Mouse (Mus musculus) gastrocnemius, postnatal 4 days (tissue): ENCODE data around the gene Capn3. TPM values are rescaled to one million over a fixed set of nuclear protein-coding genes. Genes with fewer than 3 reads are reported as not detected.

Experiments
- DNase-seq, 2 experiments: peaks; one replicate each; pipeline ENCODE4 v3.0.0; 2021 to 2022; ENCODE audit warnings: low spot score in 2 of 2, mixed read lengths in 2 of 2
- long read RNA-seq, 2 experiments: library from polyadenylated mRNA; stranded (forward); transcript quantifications; one replicate each; pipeline ENCODE4 v2.0.0; 2021
- total RNA-seq, 2 experiments: library from RNA; stranded (reverse); gene quantifications; 2 replicates each; pipeline ENCODE4 v1.2.3; 2021

Gene Capn3
- total RNA-seq: 10 to 100 TPM; 79.3 to 83.4 TPM
- long read RNA-seq, experiment 1, partial matches to known transcripts: 2 of 9 reads
- long read RNA-seq, experiment 1, other reads (novel, unspliced or antisense): 7 of 9 reads
- long read RNA-seq, experiment 2, partial matches to known transcripts: 3 of 6 reads
- long read RNA-seq, experiment 2, other reads (novel, unspliced or antisense): 3 of 6 reads

- no peak for DNase-seq
Observed at GRCm38 (mm10) chr2:120455719-120456118, at the start of gene Capn3. Capn3 (plus strand) TSS chr2:120456019.

- DNase-seq: no peak
Observed at GRCm38 (mm10) chr2:120411096-120411628, 44.7 kb upstream of the Capn3 start.

- no peak for DNase-seq
Observed at GRCm38 (mm10) chr2:120414113-120414512, 41.7 kb upstream of the Capn3 start.

DNA sequence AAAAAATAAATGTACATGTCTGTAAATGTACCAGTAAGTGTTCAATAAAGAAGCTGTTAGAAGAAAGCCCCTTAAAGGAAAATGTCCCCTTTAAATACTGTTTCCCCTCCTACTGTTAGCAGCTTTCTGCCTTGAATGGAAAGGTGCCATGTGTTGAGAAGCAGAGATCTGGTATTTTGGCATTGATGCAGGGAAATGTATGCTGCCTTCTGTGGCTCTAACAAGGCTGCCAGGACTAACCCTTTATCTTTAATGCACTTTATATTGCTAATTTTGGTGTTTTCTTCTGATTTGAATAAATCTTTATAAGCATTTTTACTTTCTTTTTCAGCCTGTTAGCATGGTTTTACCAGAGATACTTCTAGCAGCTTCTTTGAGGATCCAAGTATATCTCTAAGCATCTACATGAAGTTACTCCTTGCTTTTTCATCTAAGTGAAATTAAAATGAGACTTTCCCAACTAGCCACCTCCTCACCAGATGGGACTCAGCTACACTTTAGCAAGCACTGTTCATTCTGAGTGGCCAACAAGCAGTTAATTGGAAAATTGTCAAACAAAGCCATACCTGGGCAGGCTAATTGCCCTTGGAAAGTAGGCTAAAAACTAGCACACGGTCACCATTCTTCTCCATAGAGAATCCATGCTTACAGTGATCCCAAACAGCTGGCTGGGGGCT lies 40.9 kb upstream of the Capn3 start:
- no peak for DNase-seq

- DNase-seq: no peak
Observed at GRCm38 (mm10) chr2:120424386-120424785, 31.4 kb upstream of the Capn3 start.

DNA sequence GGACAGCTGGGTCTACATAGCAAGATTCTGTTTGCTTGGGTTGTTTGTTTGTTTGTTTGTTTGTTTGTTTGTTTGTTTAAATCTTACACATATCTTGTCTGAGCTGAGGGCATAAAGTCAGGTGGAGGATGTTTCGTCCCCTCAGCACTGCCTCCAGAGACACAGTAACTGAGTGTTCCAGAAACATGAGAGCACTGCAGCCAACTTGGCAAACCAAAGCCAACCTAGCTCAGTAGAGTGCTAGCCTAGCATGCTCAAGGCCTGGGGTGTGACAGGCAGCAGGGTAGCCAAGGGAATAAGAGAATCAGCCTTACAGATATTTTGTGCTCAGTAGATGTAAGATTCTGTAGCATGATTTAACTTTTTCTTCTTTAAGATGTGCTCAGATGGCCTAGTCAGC lies 11.3 kb upstream of the Capn3 start:
- DNase-seq: no peak

GRCm38 (mm10) chr2:120446373-120446772 lies 9.4 kb upstream of the Capn3 start:
- no peak for DNase-seq

DNA sequence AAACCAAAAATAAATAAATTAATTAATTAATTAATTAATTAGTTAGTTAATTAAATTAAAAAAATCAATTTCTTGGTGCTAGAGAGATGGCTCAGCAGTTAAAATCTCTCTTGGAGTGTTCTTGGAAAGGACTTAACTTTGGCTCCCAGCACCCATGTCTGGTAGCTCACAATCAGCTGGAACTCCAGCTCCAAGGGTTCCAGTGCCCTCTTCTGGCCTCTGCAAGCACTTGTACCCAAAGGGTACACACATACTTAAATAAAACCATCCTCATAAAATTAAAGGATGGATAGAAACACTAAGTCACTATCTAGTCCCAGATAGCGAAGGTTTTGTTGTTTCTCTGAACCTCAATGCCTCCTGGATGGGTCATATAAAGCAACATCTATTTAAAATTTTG lies 8.5 kb upstream of the Capn3 start:
- no peak for DNase-seq

DNA sequence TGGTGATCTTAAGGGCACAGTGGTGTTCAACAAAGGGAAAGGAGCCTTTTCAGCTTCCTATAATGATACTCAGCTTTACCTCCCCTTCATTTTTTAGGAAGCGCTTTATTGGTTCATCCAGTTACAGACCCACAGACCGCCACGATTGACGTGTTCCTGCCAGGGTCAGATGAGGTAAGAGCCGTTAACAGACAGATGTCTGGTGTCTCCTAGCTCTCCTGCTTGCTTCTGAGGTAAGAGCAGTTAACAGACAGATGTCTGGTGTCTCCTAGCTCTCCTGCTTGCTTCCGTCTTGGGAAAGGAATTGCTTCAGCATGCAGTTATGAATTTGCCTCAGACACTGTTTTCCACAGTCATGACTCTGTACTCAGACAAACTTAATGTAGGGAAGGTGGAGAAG lies 5.1 kb upstream of the Capn3 start:
- no peak for DNase-seq

GRCm38 (mm10) chr2:120452600-120452999 lies 3.2 kb upstream of the Capn3 start:
- DNase-seq: no peak

DNA sequence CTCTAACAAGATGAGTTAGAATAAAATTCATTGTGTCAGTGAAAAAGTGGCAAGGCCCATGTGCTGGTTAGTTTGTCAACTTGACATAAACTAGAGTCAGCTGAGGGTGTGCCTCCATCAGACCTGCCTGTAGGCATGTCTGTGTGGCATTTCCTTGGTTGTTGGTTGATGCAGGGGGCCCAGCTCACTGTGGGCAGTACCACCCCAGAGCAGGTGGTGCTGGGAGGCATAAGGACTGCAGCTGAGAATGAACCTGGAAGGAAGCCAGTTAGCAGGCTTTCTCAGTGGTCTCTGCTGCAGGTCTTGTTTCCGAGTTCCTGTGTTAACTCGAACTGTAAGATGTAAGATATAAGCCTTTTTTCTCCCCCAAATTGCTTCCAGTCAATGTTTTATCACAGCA lies 832 bp upstream of the Capn3 start:
- DNase-seq: no peak

DNA sequence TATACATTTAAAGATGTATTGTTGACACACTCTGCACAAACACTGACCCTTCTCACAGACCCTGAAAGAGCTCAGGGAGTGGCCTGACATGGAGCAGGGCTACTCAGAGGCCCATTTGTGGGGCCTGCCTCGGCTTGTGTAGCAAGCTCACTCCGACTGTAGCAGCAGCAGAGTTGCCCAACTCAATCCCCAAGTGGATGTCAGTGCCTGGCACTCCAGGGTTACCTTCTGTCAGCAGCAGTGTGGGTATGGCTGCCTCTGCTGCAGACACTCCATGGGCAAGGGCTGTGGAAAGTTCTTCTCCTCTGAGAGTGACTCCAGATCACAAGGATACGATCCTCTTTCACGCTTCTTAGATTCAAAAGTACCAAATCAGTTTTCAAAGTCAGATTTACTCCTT lies 4.4 kb downstream of the Capn3 start:
- DNase-seq: no peak

- DNase-seq: no peak
Observed at GRCm38 (mm10) chr2:120463328-120463727, 7.5 kb downstream of the Capn3 start.

DNA sequence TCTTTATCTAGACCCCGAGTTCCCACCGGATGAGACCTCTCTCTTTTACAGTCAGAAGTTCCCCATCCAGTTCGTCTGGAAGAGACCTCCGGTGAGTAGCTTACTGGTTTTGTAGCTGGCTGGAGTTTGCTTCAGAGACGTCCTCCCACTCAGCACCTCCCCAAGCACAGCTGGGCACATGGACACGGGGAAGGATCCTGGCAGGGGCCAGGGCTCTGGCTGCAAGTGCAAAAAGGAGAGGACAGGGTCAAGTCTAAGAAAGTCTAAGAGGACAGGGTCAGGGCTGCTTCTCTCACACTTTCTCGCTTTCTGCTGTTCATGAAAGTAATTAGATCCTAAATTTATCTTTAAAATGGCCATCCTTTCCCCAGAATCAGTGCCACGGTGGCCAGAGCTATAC lies 8.3 kb downstream of the Capn3 start:
- no peak for DNase-seq

GRCm38 (mm10) chr2:120464732-120465396 lies 9.0 kb downstream of the Capn3 start:
- DNase-seq: no peak

DNA sequence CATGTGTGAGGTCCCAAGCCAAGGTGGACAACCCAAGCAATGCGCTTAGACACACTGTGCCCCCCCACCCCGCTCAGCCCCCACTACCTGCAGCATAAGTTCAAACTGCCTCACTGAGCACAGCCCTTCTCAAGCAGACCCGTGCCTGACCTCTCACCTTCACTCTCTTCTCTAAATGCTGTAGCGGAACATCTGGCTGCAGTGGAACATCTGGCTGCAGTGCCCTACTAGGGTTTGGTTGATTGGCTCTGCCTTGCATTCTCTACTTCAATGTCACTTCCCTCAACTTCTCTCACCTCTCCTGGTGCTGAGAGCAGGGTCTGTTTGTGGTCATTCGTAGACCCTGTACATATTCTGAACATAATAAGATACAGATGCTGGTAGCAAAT lies 9.6 kb downstream of the Capn3 start:
- DNase-seq: no peak

DNA sequence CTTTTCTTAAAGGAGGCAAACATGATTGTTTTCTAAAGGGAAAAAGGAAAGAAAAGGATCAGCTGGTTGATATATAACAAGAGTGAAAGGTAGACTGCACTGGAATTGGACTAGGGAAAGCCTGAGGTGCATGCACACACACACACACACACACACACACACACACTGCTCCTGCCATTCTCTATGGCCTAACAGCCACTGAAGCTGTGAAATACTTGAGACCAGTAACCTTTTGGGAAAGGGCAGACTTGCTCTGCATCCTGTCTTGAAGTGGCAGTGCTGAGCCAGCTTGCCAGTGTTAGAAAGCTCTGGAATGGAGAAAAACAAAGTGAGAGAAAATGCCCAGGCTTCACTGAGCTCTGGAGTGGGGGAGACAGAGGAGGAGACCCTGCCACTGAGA lies 12.2 kb downstream of the Capn3 start:
- no peak for DNase-seq

DNA sequence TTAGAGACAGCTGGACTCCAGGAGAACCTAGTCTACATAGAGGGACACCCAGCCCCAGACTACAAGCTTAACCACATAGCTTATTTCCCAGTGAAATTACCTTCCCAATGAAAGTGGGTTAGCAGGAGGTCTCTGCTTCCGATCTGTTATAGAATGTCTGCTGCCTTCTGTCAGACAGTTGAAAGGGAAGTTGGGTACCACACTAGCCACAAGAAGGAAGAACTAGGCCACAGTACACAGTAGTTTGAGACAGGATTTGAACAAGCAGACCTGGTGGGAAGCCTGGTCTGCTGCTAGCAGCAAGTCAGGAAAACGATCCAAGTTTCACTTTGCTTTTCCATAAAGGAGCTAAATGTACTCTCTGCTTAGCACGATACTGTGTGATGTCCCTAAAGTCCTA lies 13.4 kb downstream of the Capn3 start:
- no peak for DNase-seq

- DNase-seq: no peak
Observed at GRCm38 (mm10) chr2:120469715-120470114, 13.9 kb downstream of the Capn3 start.

- DNase-seq: no peak
Observed at GRCm38 (mm10) chr2:120470856-120471255, 15.0 kb downstream of the Capn3 start.

DNA sequence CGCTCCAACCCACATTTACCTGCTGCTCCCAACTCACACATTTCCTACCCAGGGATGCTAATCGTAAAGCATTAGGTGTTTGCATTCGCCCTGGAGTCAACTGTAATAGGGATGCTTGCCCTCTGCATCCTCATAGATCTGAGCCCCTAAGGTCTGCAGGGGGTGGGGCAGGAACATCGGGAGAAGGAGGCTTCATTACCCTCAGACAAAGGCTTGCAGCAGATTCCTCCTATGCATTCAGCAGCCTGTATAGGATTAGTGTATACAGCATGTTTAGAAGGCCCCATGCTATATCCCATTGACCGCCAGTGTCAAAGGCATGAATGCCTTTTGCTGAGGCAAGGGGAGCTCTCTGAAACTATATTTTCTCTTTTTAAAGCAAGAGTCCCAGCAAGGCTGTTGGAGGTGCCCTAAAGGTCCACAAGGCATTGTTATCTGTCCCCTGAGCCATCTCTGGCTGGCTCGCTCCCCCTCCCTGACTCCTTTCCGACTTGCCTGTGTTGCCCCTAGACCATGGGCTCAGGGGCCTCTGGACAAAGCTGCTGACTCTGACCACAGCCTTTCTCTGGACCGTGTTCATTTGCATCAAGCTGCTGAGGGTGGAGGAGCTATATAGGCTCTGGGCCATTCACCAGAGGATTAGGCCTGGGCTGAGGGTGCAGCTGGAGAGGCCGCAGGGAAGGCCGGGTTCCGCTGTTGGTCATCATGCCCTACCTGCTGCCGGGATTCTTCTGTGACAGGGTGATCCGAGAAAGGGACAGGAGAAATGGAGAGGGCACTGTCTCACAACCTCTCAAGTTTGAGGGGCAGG lies 20.7 kb downstream of the Capn3 start:
- no peak for DNase-seq

DNA sequence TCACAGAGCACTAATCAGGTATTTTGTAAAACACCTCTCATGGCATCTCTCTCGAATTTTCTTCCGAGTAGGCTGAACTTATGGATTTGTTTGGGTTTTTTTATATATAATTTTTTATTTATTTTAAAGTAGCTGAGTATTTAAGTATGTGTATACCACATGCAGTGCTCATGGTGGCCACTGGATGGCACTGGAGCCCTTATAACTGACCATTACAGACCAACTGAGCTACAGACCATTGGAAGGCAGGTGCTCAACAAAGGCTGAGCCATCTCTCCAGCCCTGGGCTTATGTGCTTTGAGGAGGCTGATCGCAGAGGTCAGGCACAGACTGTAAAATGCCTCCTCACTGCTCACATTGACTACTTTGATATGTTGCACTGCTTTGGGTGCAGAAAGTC lies 22.8 kb downstream of the Capn3 start:
- peak; percentile 38 to 73 for DNase-seq
